Mouse (Mus musculus): ENCODE data around the gene Olfr1346.
"Not testable (repeated sequence)": the region's sequence is repeated elsewhere in the genome, so short reads cannot be mapped to it uniquely, and the experiment has no call there.

The Olfr1346 gene

DNA sequence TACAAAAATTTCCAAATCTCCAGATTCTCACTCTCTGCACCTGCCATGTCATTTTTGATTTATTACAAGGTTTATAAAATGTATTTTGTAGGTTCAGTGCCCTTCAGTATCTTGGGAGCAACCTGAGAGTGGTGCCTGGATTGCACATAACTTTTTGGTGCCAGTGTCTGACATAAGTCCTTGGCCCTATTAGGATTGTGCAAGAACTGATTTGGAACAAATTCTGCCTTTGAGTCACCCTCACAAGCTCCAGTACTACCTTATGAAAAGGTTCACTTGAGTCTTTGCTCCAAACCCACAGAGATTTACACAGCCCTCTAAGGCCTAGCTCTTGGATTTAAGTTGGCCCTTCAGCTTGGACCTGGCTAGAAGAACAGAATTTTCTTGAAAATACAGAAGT is at the start of gene Olfr1346:
TSS of gene Olfr1346 (plus strand) at position 151 of the 400 bp plus-strand sequence.
- no peak for DNase-seq (ENCODE audit: inconsistent ontology term)

DNA sequence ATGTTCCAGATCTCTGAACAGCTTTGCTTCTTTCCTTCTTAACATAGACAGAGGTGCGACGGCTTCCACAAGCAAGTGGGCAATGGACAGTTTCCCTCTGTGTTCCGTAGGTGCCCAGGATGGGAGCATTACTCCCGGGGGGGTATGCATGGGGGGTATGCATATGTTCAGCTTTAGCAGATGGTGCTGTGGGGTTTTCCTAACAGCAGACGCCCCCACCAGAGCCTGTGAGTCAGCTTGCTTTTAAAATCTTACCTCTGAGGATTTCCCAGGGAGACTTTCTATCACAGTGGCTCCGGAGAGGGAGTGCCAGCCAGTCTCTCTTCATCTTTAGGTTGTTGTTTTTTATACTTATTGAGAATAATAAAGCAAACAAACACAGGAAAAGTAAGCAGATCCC is 47.0 kb upstream of the Olfr1346 start:
- no peak for DNase-seq (ENCODE audit: inconsistent ontology term)

DNA sequence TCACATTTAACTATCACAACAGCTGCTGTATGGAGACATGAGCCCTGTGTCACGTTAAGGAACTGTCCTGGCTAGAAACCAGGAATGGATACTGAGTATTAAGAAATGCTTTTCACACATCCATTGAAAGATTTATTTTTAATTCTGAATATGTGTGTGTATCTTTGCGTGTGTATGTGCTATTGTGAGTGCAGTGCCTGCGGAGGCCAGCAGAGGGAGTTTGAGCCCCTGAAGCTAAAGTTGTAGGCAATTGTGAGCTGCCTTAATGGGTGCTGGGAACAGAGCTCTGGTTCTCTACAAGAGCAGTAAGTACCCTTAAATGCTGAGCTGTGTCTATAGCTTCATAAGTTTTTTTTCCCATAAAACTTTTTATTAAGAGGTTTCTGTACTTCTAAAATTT is 37.5 kb upstream of the Olfr1346 start:
- DNase-seq (ENCODE audit: inconsistent ontology term) = no peak

DNA sequence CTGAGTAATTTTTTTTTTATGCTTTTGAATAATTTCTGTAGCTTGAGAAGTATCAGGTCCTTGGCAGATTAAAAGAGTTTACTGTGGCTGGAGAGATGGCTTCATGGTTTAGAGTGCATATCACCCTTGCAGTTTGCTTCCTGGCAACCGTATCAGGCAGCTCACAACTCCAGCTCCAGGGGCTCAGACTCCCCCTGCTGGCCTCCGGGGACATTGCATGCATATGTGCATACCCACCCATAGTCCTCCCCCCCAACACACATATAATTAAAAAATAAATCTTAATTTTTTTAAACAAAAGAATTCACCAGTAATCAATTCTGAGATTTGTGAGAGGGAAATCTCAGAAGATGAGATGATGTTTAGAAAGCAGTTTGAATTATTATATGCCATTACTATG is 36.6 kb upstream of the Olfr1346 start:
- peak; percentile 32 for DNase-seq (ENCODE audit: inconsistent ontology term)

DNA sequence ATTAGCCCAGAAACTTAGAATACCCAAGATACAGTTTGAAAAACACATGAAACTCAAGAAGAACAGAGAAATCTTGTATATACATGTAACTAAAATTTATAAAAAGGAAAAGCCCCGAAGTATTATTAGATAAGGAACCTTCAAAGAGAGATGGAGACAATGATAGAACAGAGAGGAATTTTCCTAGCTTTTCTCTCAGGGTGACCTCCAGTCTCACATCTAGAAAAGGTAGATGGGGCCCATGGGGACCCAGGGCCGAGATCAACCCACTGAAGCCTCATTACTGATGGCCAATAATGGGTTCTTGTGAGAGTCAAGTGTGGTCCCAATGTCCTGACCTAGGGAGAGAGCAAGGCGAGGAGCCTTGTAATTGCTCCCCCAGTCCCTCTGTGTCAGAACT is 28.5 kb upstream of the Olfr1346 start, which contains the start of gene Olfr1344:
TSS of gene Olfr1344 (plus strand) at position 301 of the 400 bp plus-strand sequence.
- DNase-seq (ENCODE audit: inconsistent ontology term) = no peak

DNA sequence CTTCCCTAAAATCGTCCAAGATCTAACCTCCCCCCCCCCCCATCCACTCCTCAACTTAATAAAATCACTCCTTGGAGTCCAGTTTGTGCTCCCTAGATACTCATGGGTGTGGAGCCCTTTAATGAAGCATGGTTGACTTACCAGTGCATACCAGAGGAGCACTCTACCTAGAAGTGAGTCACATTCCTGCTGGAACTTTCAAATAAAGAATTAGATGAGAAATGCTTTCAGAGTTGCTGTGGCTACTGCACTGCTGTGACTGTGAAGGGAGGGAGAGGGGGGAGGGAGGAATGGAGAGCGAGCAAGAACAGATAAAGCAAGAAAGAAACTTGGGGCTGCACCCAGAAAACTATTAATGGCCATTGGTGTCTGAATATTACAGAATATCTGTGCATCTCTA is 25.7 kb upstream of the Olfr1346 start:
- DNase-seq (ENCODE audit: inconsistent ontology term) = peak; percentile 61

DNA sequence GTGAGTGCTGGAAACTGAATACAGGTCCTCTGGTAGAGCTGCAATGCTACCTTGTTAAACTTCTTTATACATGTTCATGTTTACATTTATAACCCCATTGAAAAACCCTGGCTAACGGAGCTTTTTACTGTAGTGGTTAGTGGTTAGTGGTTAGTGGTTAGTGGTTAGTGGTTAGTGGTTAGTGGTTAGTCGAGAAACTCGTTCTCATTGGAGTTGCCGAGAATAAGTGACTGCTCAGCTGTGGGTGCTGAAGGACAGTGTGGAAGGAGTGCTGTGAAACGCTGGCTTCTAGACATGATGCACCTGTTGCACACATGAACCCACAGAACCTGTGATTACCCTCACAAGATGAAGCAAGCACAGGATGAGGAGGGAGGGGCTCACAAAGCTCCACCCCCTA is 19.1 kb upstream of the Olfr1346 start:
- DNase-seq (ENCODE audit: inconsistent ontology term) = no peak

DNA sequence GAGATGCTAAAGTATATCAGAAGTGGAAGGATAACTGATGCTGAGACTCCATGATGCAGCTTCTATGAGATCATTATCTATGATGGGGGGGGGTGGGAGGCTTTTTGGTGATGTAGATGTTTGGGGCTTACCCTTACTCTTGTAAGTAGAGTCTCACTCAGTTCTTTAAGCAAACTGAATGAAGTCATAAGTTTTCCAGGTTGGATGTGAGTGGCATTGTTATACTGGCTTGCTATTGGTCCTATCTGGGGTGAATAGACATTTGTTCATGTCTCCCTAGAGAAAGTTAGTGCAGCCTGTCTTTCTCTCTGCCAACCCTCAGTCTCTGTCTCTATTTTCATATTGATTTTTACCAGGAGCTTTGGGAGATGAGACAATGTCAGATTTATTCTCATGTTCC is 11.0 kb upstream of the Olfr1346 start, which contains the start of gene Olfr1336:
TSS of gene Olfr1336 (plus strand) at position 301 of the 400 bp plus-strand sequence.
- DNase-seq (ENCODE audit: inconsistent ontology term) = no peak

DNA sequence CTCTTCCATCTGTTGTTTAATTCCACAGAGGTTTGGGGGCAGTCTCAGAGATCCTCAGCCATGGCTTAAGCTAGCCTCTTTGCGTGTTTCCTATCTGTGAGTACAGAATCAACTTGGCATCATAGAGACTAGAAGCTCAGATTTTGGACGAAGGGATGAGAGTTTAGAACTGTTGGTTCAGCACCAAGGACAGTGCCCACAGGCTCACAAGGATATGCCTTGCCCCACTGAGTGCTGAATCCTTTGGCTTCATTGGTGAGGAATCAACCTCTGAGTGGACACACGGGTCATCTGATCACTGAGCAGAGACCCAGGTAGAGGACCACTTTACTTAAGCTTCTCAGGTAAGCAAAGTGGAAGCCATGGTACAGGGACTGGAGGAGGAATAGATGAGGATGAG is 10.5 kb upstream of the Olfr1346 start:
- DNase-seq (ENCODE audit: inconsistent ontology term) = no peak

DNA sequence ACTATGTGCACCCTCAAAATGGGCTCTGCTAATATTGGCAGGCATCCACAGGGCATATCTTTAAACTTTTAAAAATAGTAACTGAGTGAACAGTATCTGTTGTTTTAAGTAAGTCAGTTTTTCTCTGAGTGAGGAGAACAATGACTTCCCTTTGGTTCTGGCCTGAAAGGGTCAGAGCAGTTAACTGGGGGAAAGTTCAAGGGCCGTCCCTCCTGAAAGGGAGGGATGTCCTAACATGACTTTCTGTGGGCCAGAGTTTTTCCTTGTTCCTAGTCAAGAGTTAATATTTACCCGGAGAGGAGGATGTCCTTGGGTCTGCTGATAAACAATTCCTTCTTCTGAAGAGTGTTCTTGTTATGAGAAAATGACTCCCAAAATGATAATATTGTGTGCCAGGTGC is 10.7 kb downstream of the Olfr1346 start:
- not testable (repeated sequence) for DNase-seq (ENCODE audit: inconsistent ontology term)

DNA sequence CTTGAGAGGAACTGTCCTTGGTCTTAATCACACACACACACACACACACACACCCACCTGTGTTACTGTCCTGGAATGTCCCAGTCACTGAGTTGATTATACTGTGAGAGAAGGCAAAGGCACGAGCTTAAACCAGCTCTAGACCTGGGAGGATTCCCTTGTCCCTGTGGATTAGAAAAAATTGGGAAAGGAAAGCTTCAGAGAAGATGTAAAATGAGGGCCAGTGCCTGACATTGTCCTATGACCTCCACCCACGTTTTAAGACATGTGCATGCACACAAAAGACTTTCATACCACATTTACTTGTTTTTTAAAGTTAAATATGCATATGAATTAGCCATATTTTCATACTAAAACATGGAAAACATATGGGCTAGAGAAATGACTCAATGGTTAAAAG is 19.9 kb downstream of the Olfr1346 start, which contains the start of gene Olfr5:
TSS of gene Olfr5 (minus strand) at position 101 of the 400 bp plus-strand sequence.
- DNase-seq (ENCODE audit: inconsistent ontology term) = no peak

DNA sequence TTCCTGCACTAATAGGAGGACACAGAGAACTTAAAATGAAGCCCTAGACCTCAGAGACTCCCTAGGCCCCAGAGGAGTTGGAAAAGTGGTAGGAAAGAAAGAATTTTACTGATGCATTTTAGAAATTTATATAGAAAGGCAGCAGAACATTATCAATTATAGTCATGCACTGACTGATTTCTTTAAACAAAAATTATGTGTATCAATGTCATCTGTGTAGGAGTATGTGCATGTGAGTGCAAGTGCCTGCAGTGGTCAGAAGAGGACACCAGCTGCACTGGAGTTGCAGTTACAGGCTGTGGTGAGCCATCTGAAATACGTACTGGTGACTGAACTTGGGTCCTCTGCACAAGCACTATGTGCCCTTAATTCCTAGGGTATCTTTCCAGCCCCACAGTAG is 32.8 kb downstream of the Olfr1346 start, which contains the start of gene Olfr1347:
TSS of gene Olfr1347 (minus strand) at position 101 of the 400 bp plus-strand sequence.
- no peak for DNase-seq (ENCODE audit: inconsistent ontology term)

DNA sequence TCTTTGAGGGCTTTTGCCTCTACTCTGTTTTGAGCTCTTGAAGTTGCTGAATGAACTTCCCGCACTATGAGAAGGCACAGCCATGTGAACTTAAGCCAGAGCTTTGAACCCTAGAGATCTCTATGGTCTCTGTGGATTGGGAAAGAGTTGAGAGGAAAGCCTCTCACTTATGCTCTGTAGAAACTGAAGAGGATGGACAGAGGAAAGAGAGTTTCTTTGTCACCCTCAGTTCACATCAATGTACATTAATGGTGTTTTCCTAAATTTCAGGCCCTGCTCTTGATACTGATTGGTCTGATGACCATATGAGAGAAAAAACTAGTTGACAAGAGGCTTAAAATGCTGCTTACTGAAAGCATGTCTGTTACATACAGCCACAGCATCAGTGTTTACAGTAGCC is 41.7 kb downstream of the Olfr1346 start, which contains the start of gene Olfr1348:
TSS of gene Olfr1348 (minus strand) at position 101 of the 400 bp plus-strand sequence.
- DNase-seq (ENCODE audit: inconsistent ontology term) = no peak

DNA sequence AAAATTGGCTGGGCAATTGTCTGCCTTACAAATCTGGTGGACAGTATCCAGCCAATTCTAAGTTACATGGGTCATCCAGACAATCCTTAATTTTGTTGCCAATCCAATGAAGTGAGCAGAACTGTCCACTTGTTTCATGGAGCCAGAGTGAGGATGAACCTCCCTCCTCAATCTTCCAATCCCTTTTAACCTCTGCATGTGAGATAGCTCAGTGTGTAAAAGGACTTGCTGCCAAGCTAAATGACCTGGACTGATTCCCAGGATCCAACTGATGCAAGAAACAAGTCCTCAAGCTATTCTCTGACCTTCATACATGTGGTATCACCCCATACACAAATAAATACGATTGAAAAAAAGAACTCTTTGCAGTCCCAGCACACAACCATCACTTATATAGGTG is 54.8 kb downstream of the Olfr1346 start:
- no peak for DNase-seq (ENCODE audit: inconsistent ontology term)

DNA sequence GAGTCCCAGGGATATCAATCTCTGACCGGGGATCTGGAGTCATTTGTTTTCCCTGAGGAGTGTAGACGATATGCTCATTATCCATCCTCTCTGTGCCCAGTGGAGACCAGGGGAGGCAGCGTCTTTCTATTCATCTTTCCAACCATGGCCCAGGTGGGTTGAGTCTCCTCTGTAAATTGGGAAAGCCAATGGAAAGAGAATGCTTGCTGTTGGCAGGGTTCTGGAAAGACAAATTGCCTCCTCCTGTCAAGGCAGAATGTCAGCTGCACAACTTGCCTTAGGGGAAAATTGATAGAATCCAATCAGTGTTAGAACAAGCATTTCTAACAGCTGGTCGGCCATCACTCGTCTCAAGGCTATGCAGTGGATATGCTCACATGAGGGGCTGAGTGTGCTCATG is 55.9 kb downstream of the Olfr1346 start, which contains the start of gene Olfr1349:
TSS of gene Olfr1349 (minus strand) at position 101 of the 400 bp plus-strand sequence.
- no peak for DNase-seq (ENCODE audit: inconsistent ontology term)

DNA sequence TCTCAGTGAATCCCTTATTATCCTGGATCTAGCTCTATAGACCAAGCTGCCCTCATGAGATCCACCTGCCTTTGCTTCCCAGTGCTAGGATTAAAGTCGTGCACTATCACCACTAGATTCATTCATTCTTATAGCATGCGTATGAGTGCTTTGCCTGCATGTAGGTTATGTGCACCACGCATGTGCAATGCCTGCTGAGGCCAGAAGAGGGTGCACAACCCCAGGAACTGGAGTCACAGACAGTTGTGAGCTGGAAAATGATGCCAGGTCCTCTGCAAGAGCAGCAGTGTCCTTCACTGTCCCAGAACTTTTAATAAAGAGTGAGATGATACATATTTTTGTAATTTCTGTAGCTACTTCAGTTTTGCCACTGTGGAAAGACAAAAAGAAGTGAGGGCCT is 58.1 kb downstream of the Olfr1346 start:
- no peak for DNase-seq (ENCODE audit: inconsistent ontology term)

DNA sequence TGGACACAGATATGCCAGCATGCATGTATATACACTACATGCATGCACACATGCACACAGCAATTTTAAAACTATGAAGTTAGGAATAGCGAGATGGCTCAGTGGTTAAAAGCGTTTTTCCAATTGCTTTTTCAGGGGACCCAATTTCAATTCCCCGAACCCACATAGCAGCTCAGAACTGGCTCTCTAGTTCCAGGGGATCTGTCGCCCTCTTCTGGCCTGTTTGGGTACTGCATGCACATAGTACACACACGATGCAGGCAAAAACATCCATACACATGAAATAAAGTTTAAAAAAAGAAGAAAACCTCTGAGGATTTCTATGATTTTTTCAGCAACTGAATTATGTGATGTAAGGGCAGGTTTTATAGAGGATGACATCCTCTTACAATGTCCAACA is 59.2 kb downstream of the Olfr1346 start:
- DNase-seq (ENCODE audit: inconsistent ontology term) = no peak
